Mouse (Mus musculus) olfactory bulb, adult 2 months (tissue): ENCODE measurements around the gene Cxcl9.

Experiments used
- CTCF ChIP-seq: fragments of 200-500 bp; IDR thresholded peaks from 2 replicates; pipeline ENCODE4 v1.5.1; 2012; ENCODE audit warnings: low read depth, mild to moderate bottlenecking, low read length, moderate library complexity; ENCODE audit not compliant: insufficient read depth
- POLR2A ChIP-seq: fragments of 200-500 bp; IDR thresholded peaks from 2 replicates; pipeline ENCODE4 v1.6.1; 2012; ENCODE audit warnings: mild to moderate bottlenecking, low read depth, low read length, moderate library complexity; ENCODE audit not compliant: insufficient read depth

- no peak for TF ChIP-seq CTCF
- TF ChIP-seq POLR2A, result no peak
These were observed 21.9 kb upstream of the Cxcl9 start for GRCm38 (mm10) chr5:92349731-92350130.
